Mouse (Mus musculus) testis, adult 2 months (tissue): Measurements from ENCODE around the gene Igf2bp1.

Source experiments
- CTCF ChIP-seq: fragments of 200-500 bp; IDR thresholded peaks from 2 replicates; pipeline ENCODE4 v1.5.1; 2012; ENCODE audit warnings: low read depth, mild to moderate bottlenecking, inconsistent platforms, low read length, moderate library complexity; ENCODE audit not compliant: control insufficient read depth, insufficient read depth, insufficient replicate concordance
- POLR2A ChIP-seq: fragments of 200-500 bp; IDR thresholded peaks from 2 replicates; pipeline ENCODE4 v1.6.1; 2012; ENCODE audit warnings: low read depth, mild to moderate bottlenecking, inconsistent platforms, low read length, moderate library complexity; ENCODE audit not compliant: control insufficient read depth

DNA sequence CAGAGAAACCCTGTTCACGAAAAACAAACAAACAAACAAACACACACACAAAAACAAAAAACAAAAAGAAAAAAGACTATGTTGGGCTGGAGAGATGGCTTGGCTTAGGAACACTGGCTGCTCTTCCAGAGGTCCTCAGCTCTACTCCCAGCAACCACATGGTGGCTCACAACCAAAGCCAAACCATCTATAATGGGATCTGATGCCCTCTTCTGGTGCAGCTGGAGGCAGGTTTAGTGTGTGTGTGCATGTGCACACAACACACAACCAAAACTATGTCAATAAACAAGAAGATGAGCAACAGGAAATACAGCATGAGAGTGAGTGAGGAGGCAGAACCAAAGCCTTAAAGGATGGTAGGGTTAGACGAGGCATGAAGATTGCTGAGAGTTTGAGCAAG lies 26.0 kb upstream of the Igf2bp1 start:
- TF ChIP-seq CTCF (no peak), POLR2A (no peak)
